Mouse (Mus musculus) gastrocnemius, postnatal 14 days (tissue): ENCODE data around the gene Auh. TPM values are rescaled to one million over a fixed set of nuclear protein-coding genes. Genes with fewer than 3 reads are reported as not detected.

Source experiments
- DNase-seq: peaks from one replicate; pipeline ENCODE4 v3.0.0; 2021; ENCODE audit warnings: mixed read lengths
- intact Hi-C: fragments of 180-260 bp; cut with DNase I; formaldehyde crosslinking; loops from one replicate; pipeline ENCODE4 v1.15.1; 2025; ENCODE audit warnings: low total_unique reads
- total RNA-seq, 2 experiments: library from RNA; stranded (reverse); gene quantifications; 2 replicates each; pipeline ENCODE4 v1.2.3; 2021

Auh gene
- total RNA-seq, 2 experiments from 2014 or later = 47.4 to 65.3 TPM

DNA sequence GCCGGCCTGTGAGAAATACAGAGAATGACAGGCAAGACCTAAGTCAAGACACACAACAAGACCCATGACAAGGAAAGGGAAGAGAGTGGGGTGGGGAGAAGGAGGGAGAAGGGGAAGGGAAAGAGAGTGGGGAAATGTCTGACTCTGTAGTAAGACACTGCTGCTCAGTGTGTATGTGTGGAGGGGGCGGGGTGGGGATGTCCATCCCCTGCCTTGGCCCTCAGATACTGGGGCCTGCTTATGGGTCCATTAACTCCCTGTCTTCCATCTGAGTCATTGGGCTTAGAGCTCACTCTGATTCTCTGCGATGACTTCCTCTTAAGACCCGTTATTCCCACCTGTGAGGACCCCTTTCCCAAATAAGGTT lies 45.5 kb downstream of the Auh start:
- intact Hi-C loops = no loop called here

DNA sequence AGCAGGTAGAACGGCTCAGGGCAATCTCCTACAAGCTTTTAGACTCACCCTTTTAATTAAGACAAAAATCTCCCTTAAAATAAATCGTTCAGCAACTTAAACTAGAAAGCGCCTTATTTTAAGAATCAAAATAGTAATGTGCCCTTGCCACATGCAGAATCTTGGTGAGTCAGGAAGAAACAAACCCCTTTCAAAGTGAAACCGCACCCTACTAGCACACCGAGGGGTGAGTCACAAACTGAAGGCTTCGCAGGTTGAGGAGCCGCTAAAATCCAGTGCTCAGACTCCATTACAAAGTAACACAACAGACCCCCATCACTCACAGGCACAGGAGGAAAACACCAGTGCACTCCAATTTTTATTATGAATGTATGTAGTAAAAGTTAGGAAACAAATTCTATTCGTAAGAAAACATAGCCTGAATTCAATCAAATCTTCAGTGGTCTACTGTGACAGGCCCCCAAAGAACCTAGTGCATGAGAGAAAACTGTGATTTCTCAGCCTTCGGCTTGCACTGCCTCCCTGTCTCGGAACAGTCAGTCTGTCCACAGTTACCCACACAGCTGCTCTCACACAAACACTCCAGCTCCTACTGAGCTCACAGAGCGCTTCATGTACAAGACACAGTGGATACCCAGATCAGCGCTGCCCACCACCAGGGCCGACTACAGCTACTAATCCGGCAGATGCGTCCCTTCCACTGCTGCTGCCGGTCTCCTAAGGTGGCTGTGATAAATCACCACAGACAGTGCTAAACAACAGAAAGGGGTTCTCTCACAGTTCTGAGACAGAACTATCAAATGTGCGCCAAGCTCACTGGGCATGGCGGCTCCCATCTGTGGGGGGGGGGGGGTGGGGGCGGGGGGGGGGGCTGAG lies 46.2 kb downstream of the Auh start:
- intact Hi-C loops = no loop called here
- no peak for DNase-seq

More for the DNA sequence above, 45.5 kb downstream of the Auh start:
- DNase-seq = no peak

DNA sequence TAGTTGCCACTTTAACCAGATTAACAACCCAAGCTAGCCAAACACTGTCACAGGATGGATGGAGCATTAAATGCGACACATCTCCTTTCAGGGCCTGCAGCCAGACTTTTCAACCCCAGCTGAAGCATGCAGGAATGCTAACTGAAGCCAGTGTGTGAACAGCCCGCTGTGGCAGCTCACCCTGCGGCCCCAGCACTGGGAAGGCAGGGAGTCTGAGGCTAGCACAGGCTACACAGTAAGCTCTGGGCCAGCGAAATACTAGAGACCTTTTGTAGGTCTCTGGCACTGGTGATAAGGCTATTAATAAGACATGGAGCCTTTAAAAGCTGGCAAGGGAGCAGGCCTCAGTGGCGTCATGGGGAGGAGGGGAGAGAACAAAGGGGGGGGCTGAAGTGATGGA lies 49.1 kb downstream of the Auh start:
- intact Hi-C loops = no loop called here

DNA sequence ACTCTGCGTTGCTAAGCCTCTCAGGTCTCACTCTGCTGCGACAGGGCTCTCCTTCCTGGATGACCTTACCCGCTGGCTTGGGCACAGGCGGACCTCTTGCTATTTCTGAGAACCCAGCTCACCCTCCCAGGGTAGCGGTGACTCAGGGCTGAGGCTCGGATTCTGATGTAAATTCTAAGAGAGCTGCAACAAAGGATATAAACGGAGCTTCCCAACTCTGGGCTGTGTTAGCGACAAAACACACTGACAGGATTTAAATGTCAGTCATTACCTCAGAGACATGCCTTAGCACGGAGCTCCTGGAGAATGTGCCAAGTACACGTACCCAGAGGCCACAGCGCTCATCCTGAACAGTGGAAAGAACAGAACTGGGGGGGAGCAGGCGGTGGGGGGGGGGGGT lies 49.6 kb downstream of the Auh start:
- DNase-seq = peak; percentile 50
- intact Hi-C loops = no loop called here

More for the DNA sequence above, 49.1 kb downstream of the Auh start:
- DNase-seq = peak; percentile 39

DNA sequence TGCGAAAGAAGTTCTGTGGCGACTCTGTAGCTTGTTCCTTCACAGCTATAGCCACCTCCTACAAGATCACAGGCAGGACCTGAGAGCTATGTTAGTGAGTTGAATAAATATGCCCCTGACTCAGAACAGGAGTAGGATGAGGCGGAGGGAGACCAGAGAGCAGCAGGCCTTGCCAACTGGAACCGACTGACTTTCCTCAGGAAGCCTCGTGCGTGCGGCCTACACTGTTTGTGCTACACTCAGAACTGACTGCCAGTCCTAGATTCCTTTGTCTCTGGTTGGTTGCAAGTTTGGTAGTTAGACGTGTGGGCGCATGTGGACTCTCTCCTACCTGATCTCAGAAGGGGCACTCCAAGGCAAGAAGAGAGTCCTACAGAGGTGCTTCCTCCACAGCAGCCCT lies 50.2 kb downstream of the Auh start:
- intact Hi-C loops = no loop called here
- no peak for DNase-seq

DNA sequence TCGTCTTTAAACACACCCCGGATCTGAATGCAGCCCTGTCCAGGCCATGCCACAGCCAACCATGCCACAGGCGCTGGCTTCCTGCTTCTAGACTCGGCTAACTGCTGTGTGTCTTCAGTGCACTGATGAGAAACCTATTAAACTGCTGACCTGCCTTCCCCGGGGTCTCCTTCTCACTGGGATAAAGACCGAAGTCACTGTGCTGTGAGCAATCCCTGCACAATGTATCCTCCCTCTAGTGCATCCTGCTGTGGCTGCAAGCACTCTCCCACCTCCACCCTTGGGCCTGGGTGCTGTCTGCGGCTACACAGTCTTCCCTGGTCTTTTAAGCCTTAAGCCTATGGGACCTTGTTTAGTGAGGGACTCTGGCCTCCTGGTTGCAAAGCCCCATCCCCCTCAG lies 50.7 kb downstream of the Auh start:
- no peak for DNase-seq
- intact Hi-C loops = no loop called here

DNA sequence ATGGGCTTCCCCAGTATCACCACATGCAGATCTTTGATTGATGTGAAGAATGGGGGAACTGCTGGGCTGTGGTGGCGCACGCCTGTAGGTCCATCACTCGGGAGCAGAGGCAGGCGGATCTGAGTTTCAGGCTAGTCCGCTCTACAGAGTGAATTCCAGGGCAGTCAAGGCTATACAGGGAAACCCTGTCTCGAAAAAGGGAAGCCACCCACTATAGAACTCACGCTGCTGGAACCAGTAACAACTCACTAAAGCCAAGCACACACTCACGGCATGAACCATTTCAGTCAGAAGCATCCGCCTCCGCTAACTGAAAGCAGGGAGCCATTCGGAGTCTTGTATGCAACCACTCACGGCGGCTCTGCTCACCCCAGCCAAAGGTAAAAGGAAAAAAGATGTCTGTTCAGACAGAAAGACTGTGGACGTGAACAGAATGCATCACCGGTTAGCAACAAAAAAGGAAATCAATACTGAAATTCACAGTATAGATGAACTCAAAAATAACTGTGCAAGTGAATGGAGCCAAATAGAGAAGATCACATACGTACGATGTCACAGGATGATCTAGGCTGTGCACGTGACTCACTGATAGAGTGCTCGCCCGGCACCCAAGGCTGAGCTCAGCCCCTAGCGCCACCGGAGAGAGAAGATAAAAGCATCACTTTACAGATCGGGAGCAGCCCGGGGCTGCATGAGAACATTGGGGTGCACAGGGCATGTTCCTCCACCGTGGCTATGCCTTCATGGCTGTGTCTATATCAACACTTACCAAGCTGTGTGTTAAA lies 53.7 kb downstream of the Auh start:
- DNase-seq = no peak
- intact Hi-C loops = no loop called here

DNA sequence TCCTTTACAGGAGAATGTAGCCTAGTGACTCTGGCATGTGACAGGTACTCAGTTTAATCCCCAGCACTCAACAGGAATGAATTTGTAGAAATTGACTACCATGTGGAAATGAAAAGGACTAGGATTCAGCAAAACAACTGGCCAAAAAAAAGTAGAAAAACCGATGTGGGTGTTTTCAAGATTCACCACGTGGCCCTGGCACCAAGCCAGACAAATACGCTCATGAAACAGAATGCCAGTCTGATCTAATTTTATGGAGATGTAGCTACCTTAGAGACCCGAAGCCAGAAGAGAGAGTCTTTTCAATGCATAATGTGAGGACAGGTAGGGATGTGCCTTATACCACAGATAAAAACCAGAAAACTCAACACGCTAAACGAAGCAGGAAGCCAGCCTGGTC lies 54.4 kb downstream of the Auh start:
- no peak for DNase-seq
- intact Hi-C loops = no loop called here

DNA sequence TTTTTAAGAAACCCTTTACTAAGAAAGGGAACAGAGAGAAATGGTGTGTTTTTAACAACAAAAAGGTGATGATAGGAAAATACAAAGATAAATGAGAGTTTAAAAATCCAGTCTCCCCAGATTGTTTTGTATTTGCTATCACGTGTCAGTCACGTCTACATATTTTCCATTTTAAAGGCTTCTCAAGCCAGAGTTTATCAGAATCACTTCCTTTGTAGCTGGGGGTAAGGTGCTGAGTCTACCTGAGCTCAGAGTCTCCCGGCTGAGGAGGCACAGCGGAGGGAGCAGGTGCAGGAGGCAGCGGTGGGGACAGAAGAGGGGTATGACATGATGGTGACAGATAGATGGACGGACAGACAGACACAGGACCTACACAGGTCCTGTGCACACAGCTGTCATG lies 55.1 kb downstream of the Auh start:
- intact Hi-C loops = no loop called here
- DNase-seq = no peak

DNA sequence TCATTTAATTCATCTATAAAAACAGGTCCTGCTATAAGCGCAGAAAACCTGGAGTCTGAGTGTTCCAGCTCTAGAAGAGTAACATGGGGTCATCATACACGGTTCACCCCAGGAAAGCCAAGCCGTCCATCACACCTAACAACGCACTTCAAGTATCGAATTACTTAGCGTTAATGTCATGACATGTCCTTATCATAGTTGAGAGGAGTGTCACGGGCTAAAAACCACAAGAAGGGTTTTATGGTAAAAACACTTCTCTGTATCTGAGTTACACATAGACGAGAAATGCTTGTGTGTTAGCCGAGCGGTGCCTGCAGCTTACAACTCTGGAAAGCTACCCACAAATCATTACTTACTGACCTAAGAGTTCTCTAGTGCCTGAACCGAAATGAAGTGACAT lies 55.6 kb downstream of the Auh start:
- DNase-seq = no peak
- intact Hi-C loops = no loop called here

DNA sequence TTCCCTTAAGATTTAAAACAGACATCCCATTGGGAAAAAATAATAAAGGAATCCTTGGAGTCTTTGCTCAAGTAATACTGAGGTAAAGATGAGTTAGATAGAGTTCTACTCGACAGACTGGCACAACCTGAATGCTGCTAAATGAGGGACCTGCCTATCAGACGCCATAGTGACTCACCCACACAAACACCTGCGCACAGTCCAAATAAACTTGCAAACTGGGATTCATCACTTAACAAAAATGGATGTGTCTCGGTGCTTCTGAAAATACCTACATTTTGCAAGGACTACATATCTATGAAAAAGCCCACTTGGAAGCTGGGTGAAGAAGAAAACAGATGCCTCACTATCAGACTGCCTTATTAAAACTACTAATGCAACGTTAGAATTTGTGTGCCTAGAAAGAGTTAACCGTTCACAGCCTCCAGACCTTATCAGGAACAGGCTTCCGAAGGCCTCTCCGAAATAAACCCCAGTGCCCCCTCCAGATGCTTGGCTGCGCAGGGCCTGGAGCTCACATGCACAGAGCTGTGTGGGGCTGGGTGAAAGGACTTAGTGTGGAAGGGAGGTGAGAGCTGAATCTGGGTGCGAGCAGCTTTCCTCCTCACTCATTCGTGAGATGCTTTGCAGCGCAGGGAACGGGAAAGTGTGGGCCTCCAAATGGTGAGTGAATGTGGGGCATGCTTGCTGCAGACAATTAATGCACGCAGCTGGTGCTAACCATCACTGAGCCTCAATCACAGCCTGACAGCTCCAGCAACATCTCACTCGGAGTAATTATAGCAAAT lies 63.3 kb downstream of the Auh start:
- intact Hi-C loops = no loop called here
- no peak for DNase-seq

DNA sequence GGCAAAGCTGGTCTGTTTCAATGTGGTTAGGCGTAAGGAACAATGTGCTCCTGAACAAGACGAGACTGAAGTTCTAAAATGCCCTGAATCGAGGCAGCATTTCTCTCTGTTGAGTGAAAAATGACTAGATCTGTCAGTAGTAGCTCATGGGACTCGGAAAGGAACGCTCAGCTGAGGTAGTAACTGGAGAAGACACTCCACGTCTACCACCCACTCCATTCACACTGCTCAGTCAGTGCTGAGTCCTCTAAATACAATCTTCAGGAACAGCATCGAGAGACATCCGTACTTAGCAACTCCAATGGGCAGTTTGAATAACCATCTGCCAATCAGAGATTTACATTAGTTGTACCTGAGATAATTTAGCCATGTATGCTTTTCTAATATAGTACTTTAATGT lies 66.0 kb downstream of the Auh start:
- intact Hi-C loops = no loop called here
- no peak for DNase-seq

DNA sequence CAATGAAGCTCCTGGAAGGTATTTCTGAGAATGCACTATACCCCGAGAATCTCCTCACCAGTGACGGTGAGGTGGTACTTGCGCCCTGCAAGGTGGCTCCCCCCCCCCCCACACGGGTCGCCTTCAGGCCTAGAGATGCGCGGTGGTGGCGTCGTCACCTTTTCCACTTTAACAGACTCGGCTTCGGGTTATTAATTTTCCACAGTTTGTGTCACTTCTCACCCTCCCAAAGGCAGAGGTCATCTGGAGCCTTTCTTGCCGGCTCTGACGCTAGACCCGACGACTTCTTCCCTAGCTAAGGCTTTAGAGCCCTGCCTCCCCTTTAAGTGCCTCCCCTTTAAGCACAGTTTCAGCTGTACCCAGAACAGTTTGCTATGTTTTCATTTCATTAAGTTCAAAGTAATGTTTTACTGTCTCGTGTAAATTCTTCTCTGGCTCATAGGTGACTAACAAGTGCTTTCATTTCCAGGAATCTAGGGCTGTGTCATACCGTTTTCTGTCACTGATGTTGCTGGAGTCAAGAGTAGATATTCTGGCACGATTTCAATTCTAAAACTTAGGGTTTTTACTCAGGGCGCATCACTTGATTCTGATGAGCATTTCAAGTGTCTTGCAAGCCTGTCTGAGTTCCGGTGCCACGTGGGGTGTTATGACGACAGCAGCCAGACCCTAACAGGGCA lies 69.3 kb downstream of the Auh start:
- intact Hi-C loops = no loop called here
- no peak for DNase-seq

DNA sequence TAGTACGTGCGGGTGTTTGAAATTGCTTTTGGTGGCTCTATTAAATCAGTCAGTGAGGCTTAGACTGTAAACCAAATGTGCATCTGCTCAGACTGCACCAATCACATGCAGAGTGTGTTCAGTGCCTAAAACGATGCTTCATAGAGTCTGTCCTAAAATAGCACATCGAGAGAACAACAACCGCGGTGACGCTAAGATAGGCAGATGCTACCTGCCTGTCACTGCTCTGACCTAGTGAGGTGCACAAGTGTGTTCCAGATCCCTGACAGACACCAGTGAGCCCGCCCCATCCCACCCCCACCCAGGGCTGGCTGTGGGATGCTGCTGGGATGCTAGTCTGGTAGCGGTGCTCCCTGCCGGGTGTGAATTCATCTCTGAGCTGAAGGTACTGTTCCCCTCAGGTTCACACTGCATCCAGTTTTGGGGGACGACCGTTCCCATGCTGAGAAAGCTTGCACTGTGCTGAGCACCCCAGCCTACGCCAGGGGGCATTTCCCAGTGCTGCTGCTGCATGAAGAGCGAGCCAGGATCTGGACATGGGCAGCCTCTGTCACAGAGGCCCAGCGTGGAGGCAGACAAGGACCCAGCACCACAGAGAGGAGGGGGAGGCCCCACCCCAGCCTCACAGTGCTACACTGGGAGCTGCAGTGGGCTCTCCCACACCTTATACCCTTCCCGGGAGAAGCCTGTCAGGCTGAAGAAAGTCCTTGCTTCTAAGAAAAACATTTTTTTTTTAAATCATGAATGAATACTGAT lies 70.2 kb downstream of the Auh start:
- intact Hi-C loops = loop anchor here (10.0 kb wide), 1 partner anchor 56 kb away; no protein-coding TSS in a partner anchor
- no peak for DNase-seq

DNA sequence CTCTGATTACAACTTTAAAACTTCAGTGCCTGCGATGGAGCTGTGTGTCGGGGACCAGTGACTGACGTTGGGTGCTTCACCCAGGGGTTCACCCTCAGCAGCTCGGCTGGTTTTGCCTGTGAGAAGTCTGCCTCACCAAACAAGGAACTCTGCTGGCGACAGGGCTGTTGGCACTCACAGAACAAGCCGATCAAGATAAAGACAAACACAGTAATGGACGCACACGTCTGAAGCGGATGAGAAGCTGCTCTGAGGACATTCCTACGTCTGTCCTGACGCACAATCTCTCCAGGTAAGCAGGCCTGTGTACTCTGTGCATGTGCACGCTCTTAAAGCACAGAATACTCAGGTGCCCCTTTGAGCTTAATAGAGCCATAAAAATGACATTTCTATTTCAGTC lies 71.1 kb downstream of the Auh start:
- intact Hi-C loops = loop anchor here (10.0 kb wide), 1 partner anchor 56 kb away; no protein-coding TSS in a partner anchor
- DNase-seq = no peak

DNA sequence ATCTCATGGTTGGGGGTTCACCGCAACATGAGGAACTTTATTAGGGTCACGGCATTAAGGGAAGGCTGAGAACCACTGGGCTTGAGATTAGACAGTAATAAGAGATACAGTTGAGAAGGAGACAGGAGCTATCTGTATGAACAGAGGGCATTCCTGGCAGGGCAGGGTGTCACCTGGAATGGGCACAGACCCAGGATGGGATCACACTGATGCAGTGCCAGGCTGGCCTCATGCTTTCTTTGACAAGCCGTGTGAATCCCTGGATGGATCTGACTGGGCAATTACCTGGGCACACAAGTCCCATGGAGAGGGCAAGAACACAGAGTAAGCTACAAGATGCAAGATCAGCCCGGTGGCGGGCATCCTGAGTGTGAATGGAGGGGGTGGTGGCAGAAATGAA lies 71.7 kb downstream of the Auh start:
- DNase-seq = no peak
- intact Hi-C loops = loop anchor here (10.0 kb wide), 1 partner anchor 57 kb away; no protein-coding TSS in a partner anchor

DNA sequence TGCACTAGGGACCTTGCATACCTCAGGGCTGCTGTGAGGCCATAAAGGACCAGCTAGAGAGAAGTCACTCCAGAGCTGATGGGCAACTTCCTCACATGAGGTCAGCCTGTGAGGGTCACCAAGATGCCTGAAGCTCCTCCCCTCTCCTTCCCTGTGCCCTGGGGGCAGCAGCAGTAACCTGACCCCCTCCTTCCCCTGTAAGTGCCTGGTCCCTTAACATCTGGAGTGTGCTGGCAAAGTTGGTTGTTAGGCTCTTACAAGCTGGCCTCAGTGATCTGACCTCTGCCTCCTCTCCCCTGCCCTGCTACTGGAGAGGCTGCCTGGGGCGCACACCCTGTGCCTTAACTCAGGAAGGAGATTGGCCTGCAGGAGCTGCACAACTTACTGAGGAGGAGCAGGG lies 75.9 kb downstream of the Auh start:
- DNase-seq = no peak
- intact Hi-C loops = loop anchor here (10.0 kb wide), 1 partner anchor 61 kb away; no protein-coding TSS in a partner anchor

DNA sequence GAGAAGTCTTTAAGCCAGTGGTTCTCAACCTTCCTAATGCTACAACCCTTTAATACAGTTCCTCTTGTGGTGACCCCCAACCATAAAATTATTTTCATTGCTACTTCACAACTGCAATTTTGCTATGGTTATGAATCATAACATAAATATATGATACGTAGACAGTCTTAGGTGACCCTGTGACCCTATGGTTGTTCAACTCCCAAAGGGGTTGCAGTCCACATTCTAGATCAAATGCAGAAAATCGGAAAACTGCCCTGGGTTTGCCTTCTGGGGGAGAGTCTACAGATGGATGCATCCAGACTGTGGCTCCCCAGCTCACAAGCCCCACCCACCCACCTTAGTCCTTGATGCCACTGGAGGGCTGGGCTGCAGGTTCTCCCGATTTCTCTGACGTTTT lies 77.6 kb downstream of the Auh start:
- no peak for DNase-seq
- intact Hi-C loops = loop anchor here (10.0 kb wide), 1 partner anchor 63 kb away; no protein-coding TSS in a partner anchor
